20 mouse cellular contexts compared by ENCODE assay signal in genomic region chr8:126613143-126613542, GRCm38 (mm10). TPM values are rescaled to one million over a fixed set of nuclear protein-coding genes. Genes with fewer than 3 reads are reported as not detected.
DNase-seq lines count a peak whose midpoint lies in the region; ATAC-seq and TF ChIP-seq lines count a peak whose summit lies in the region.
"Had no signal": no experiment of that assay in that cellular context is flagged by ENCODE, and none has a peak within 500 bp of the region (broad histone marks: within the 10 kb centered on the region; RNA-seq: fewer than 3 reads in every experiment).

No protein-coding gene starts in this region.

- H3K27ac ChIP-seq in gastrocnemius, adult 2 months: peak overlapping the region; percentile 92
- peak overlapping the region; percentile 89; the same call in 1 of the 2 replicates for H3K27ac ChIP-seq in intestine, embryonic 16.5 days (ENCODE audit: low read length)
- H3K27ac ChIP-seq: embryonic facial prominence, embryonic 12.5 days; hindbrain, embryonic 15.5 days; midbrain, embryonic 10.5 days; neural tube, embryonic 13.5 days had no signal

- no peak overlapping the region for H3K9ac ChIP-seq in intestine, embryonic 16.5 days (ENCODE audit: low read depth, low read length)
- H3K9ac ChIP-seq: embryonic facial prominence, embryonic 12.5 days; hindbrain, embryonic 15.5 days; neural tube, embryonic 13.5 days had no signal

- peaks cover 38% of the 10 kb centered on the region for H3K4me1 ChIP-seq in intestine, embryonic 16.5 days (ENCODE audit: control insufficient read depth, insufficient read depth, low read length)

- ATAC-seq in intestine, embryonic 16.5 days: no peak
- ATAC-seq: activated CD4-positive, CD25-positive, alpha-beta regulatory T cell, adult 4 months; Patski had no signal

- intact Hi-C loops in gastrocnemius, adult 2 months (cut with DNase I): no loop called here

- H3K27me3 ChIP-seq in intestine, embryonic 16.5 days (replicated peaks; ENCODE audit: control insufficient read depth, insufficient read depth, low read length): no peaks in the 10 kb centered on the region
- H3K27me3 ChIP-seq: embryonic facial prominence, embryonic 12.5 days; hindbrain, embryonic 15.5 days; neural tube, embryonic 13.5 days; Patski had no signal

- TF ChIP-seq CTCF in gastrocnemius, adult 2 months (IDR thresholded peaks at IDR 0.05): no peak

- H3K9me3 ChIP-seq in intestine, embryonic 16.5 days (ENCODE audit: control insufficient read depth, low read length): no peaks in the 10 kb centered on the region
- H3K9me3 ChIP-seq: heart, embryonic 10.5 days; hindbrain, embryonic 15.5 days; midbrain, embryonic 10.5 days; neural tube, embryonic 13.5 days had no signal

- 47% methylated on average over 5 of the region's 5 CpGs for WGBS in intestine, embryonic 16.5 days

- H3K4me3 ChIP-seq in gastrocnemius, adult 2 months: no peak overlapping the region
- no peak overlapping the region for H3K4me3 ChIP-seq in intestine, embryonic 16.5 days (ENCODE audit: low read length)
- H3K4me3 ChIP-seq: embryonic facial prominence, embryonic 12.5 days; heart, embryonic 10.5 days; hindbrain, embryonic 15.5 days; midbrain, embryonic 10.5 days; neural tube, embryonic 13.5 days had no signal

- H3K4me2 ChIP-seq in intestine, embryonic 16.5 days (ENCODE audit: low read depth, low read length): no peak overlapping the region
- H3K4me2 ChIP-seq: embryonic facial prominence, embryonic 12.5 days; hindbrain, embryonic 15.5 days; neural tube, embryonic 13.5 days had no signal

- no peaks in the 10 kb centered on the region for H3K36me3 ChIP-seq in intestine, embryonic 16.5 days (ENCODE audit: control insufficient read depth, insufficient read depth, low read length)
- H3K36me3 ChIP-seq: embryonic facial prominence, embryonic 12.5 days; heart, embryonic 10.5 days; hindbrain, embryonic 15.5 days; midbrain, embryonic 10.5 days; neural tube, embryonic 13.5 days had no signal

- no peak for DNase-seq in gastrocnemius, adult 2 months
- DNase-seq in gastrocnemius, postnatal 25 days: no peak
- DNase-seq in lung, postnatal 36 days: peak; percentile 18
- DNase-seq in lung, adult 18-20 months: no peak
- DNase-seq in urinary bladder, postnatal 14 days (ENCODE audit: low spot score): no peak
- no peak for DNase-seq in adrenal gland, postnatal 4 days (ENCODE audit: low spot score in 2 of 2)
- DNase-seq: adrenal gland, postnatal 14 days; cerebellum, adult 2 months; gastrocnemius, postnatal 14 days; heart, postnatal 14 days; kidney, adult 8-10 months; thymus, adult 18-20 months had no signal

RNA-seq across cellular contexts. Expression of gene Irf2bp2, which starts 19.4 kb away (rescaled TPM):
- 10 to 100 TPM; 28.6 to 81.6 TPM for total RNA-seq in gastrocnemius, adult 2 months (2021)
- 10 to 100 TPM; 19.0 to 35.9 TPM for total RNA-seq in gastrocnemius, postnatal 25 days (2021)
- polyA plus RNA-seq in intestine, embryonic 16.5 days (2015; fragmentation: Nextera tagmentation; extraction: Ambion mirVana): 11.5 and 11.9 TPM in 2 replicates
- 100 to 1,000 TPM; 115 to 119 TPM for total RNA-seq in adrenal gland, postnatal 4 days (2021)
